Mouse (Mus musculus): ENCODE results near the gene Tex19.1.
"Not testable (repeated sequence)": the region's sequence is repeated elsewhere in the genome, so short reads cannot be mapped to it uniquely, and the experiment has no call there.

Gene Tex19.1

DNA sequence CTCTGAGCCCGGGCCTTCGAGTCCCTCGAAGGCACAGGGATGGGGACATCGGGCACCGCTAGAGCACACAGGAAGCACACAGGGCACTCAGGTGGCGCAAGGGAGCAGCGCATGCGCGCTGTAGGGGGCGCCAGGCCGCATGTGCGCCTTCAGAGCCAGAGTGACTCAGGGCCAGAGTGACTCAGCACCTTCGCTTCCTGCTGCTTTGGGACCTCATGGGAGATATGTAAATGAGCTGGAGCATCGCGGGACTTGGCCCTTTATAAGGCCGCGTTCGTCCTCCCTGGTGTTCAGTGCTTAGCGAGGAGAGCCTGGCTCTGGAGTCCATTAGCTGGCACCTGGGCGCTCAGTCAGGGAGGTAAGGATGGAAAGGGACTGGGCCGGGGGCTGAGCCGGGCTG lies at the start of gene Tex19.1:
TSS of gene Tex19.1 (plus strand) at position 279 of the 400 bp plus-strand sequence.
- no peak for DNase-seq (ENCODE audit: low read depth, low spot score)
- no peaks in the 10 kb centered on the region for H3K27me3 ChIP-seq (ENCODE audit: control insufficient read depth, insufficient read depth, low read length, poor library complexity, severe bottlenecking)
- H3K36me3 ChIP-seq (ENCODE audit: control insufficient read depth, insufficient read depth, low read length, poor library complexity, severe bottlenecking) = no peaks in the 10 kb centered on the region

DNA sequence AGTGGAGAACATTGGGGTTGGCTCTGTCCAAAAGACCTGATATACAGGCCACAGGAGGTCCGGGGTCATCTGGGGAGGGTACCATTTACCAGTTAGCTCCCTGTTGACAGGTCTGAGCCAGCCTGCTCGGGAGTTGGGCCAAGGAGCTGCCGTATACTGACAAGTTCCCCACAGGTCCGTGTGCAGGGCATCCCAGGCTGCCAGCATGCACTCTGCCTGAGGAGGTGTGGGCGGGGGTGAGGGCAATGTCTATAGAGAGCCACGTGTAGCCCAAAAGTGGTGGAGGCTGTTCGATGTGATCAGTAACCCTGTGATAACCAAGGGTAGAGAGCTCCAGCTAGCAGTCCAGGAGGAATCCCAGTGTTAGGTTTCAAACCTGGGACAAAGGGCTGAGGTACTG lies 46.2 kb upstream of the Tex19.1 start:
- no peak for DNase-seq (ENCODE audit: low read depth, low spot score)
- no peaks in the 10 kb centered on the region for H3K27me3 ChIP-seq (ENCODE audit: control insufficient read depth, insufficient read depth, low read length, poor library complexity, severe bottlenecking)

DNA sequence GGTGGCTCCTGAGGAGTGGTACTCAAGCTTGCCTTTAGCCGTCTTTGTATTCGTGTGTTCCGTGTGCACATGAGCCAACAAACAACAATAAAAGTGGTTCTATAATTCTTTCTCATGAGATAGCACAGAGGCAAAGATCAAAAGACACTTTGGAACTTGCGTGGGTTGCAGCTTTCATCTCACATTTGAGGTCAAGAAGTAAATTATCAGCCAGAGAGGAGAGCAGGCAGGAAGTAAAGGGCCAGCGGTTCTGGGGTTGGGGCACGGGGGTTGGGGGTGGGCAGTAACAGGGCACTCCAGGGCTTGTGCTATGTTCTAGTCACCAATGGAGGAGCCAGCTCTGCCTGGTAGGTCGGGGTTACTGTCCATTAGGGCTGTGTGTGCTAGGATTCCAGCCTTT lies 45.3 kb upstream of the Tex19.1 start:
- DNase-seq (ENCODE audit: low read depth, low spot score) = no peak
- no peaks in the 10 kb centered on the region for H3K27me3 ChIP-seq (ENCODE audit: control insufficient read depth, insufficient read depth, low read length, poor library complexity, severe bottlenecking)
- no peaks in the 10 kb centered on the region for H3K36me3 ChIP-seq (ENCODE audit: control insufficient read depth, insufficient read depth, low read length, poor library complexity, severe bottlenecking)

More for the DNA sequence above, 46.2 kb upstream of the Tex19.1 start:
- no peaks in the 10 kb centered on the region for H3K36me3 ChIP-seq (ENCODE audit: control insufficient read depth, insufficient read depth, low read length, poor library complexity, severe bottlenecking)

DNA sequence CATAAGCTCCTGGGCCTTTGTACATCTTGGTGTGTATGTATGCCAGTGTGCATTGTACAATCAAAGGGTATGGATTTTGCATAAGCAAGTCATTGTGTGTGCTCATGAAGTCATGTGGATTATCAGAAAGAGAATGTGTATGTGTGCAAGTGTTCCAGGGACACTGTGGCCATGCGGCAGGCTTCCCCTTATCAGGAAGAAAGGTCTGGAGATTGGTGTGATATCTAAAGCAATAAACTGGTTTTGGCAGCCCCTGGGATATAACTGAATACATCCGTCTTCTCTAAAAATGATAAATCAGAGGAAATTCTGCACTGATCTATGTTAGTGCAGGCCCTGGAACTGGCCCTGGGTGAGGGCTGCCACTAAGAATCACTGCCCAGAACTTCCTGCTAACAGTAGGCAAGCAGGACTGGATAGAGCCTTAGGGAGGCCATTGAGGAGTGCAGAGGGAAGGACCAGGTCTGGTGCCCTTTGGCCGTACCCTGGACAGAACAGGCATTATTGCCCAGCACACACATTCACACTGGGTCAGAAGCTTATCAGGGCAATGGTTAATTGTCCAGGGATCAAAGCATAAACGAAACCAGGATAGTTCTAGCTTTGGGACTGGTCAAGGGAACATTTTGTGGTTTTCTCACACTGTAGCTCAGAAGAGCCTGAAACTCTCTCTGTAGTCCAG lies 44.7 kb upstream of the Tex19.1 start:
- Histone ChIP-seq H3K27me3 (ENCODE audit: control insufficient read depth, insufficient read depth, low read length, poor library complexity, severe bottlenecking) (no peaks in the 10 kb centered on the region), H3K36me3 (ENCODE audit: control insufficient read depth, insufficient read depth, low read length, poor library complexity, severe bottlenecking) (no peaks in the 10 kb centered on the region)
- no peak for DNase-seq (ENCODE audit: low read depth, low spot score)

DNA sequence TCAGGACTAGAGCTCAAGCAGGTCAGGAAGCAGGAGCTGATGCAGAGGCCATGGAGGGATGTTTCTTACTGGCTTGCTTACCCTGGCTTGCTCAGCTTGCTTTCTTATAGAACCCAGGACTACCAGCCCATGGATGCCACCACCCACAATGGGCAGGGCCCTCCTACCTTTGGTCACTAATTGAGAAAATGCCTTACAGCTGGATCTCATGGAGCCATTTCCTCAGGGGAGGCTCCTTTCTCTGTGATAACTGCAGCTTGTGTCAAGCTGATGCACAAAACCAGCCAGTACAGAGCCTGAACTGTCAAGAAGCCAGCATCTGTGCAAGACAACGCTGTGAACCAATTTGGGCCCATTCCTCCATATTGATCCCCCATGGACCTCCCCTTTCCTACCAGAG lies 38.7 kb upstream of the Tex19.1 start:
- not testable (repeated sequence) for DNase-seq (ENCODE audit: low read depth, low spot score); H3K36me3 ChIP-seq (ENCODE audit: control insufficient read depth, insufficient read depth, low read length, poor library complexity, severe bottlenecking); H3K27me3 ChIP-seq (ENCODE audit: control insufficient read depth, insufficient read depth, low read length, poor library complexity, severe bottlenecking)

DNA sequence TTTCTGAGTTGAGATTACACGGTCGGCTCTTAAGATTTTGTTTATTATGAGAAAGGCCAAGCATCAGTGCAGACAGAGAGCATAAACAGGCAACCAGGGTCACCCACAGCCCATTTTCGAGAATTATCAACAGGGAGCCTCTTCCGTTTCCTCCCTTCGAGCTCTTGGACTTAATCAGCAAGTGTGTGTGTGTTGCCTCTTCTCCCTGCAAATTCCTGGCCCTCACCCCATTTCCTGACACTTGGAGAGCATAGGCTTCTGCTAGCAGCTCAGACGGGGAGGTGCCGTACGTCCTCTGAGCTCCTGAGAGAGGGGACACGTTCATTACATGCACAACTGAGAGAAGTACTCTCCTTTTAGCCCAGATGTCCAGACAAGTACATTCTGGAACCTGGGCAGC lies 37.9 kb upstream of the Tex19.1 start:
- Histone ChIP-seq H3K36me3 (ENCODE audit: control insufficient read depth, insufficient read depth, low read length, poor library complexity, severe bottlenecking) (no peaks in the 10 kb centered on the region), H3K27me3 (ENCODE audit: control insufficient read depth, insufficient read depth, low read length, poor library complexity, severe bottlenecking) (no peaks in the 10 kb centered on the region)
- DNase-seq (ENCODE audit: low read depth, low spot score) = no peak

DNA sequence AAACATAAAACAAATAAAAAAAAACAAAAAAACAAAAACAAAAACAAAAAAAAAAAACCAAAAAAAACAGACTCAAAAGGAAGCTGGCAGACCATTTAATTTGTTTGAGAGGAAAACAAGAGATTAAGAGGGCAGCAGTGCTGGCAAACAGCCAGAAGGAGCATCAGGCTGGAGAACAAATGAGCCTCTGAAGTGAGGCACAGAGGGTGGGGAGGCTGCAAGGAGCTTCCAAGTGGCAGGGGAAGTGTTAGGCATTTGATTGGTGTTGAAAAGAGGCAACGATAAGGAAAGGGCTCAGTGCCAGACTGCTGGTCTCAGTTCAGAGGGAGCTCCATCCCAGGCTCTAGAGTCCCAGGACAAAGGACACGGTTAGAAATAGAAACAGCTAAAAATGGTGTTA lies 36.0 kb upstream of the Tex19.1 start:
- no peak for DNase-seq (ENCODE audit: low read depth, low spot score)
- H3K27me3 ChIP-seq (ENCODE audit: control insufficient read depth, insufficient read depth, low read length, poor library complexity, severe bottlenecking) = no peaks in the 10 kb centered on the region

DNA sequence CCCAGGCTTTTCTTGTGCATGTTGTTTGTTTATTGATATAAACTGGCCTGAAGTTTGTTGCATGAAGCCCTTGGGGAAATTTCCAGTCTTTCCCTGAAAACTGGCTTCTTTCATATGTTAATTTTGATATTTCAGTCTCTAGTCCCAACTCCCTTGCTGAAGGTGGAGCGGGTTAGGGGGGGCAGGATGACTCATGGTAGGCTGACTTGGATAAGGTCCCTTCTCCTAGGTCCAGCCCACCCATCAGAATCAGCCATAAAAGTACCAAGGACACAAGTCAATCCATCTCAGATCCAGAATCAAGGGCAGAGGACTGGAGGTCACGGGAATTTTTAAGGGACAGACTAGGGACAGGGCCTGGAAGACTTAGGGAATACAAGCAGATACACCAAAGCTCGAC lies 34.9 kb upstream of the Tex19.1 start:
- DNase-seq (ENCODE audit: low read depth, low spot score) = no peak
- H3K27me3 ChIP-seq (ENCODE audit: control insufficient read depth, insufficient read depth, low read length, poor library complexity, severe bottlenecking) = no peaks in the 10 kb centered on the region
- no peaks in the 10 kb centered on the region for H3K36me3 ChIP-seq (ENCODE audit: control insufficient read depth, insufficient read depth, low read length, poor library complexity, severe bottlenecking)

More for the DNA sequence above, 36.0 kb upstream of the Tex19.1 start:
- no peaks in the 10 kb centered on the region for H3K36me3 ChIP-seq (ENCODE audit: control insufficient read depth, insufficient read depth, low read length, poor library complexity, severe bottlenecking)

DNA sequence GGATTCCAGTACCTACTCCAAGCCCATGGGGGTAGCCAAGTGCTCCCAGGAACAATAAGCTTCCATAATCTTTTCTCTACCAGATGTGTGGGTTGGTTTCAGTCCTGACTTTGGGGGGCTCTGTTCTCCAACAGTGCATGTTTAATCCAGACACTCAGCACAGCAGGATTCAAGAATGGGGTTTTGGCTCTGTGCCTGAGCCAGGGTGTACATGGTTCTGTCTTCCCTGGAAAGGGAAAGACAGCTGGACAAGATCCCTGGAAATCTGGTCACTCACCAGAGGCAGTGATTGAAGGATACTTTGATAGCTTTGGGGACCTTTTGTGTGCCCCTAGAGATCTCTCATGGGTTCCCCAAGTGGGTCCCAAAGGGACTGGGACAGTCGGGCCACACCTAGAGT lies 34.3 kb upstream of the Tex19.1 start:
- Histone ChIP-seq H3K27me3 (ENCODE audit: control insufficient read depth, insufficient read depth, low read length, poor library complexity, severe bottlenecking) (no peaks in the 10 kb centered on the region), H3K36me3 (ENCODE audit: control insufficient read depth, insufficient read depth, low read length, poor library complexity, severe bottlenecking) (no peaks in the 10 kb centered on the region)
- no peak for DNase-seq (ENCODE audit: low read depth, low spot score)

DNA sequence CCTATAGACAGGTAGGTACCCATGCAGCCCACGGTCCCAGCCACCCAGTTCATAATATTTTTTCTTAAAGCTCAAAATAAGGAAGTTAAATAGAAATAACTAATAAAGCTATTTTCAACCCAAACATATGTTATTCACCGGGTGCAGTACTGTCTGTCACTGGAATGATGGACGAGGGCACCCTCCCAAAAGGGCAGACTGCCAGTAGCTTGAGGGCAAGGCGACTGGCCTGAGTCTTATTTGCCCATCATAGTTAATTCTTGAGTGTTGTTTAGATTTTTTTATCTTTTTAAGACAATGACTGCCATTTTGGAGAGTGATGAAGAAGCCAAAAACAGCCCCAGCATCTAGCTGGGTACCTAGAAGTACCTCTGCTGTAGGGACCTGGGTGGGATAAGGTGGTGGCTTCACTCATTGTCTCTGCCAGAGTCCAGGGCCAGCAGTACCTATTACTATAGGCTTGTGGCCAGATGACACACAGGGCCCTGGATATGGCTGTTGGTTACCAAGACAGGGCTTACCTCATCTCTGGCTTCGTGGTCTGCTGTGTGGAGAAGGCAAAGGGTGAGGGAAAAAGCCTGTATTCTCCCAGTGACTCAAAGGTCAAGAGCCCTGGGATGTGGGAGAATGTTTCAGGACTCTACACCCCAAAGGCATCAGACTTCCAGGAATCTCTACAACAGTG lies 33.7 kb upstream of the Tex19.1 start:
- no peaks in the 10 kb centered on the region for H3K36me3 ChIP-seq (ENCODE audit: control insufficient read depth, insufficient read depth, low read length, poor library complexity, severe bottlenecking)
- no peak for DNase-seq (ENCODE audit: low read depth, low spot score)
- H3K27me3 ChIP-seq (ENCODE audit: control insufficient read depth, insufficient read depth, low read length, poor library complexity, severe bottlenecking) = no peaks in the 10 kb centered on the region

DNA sequence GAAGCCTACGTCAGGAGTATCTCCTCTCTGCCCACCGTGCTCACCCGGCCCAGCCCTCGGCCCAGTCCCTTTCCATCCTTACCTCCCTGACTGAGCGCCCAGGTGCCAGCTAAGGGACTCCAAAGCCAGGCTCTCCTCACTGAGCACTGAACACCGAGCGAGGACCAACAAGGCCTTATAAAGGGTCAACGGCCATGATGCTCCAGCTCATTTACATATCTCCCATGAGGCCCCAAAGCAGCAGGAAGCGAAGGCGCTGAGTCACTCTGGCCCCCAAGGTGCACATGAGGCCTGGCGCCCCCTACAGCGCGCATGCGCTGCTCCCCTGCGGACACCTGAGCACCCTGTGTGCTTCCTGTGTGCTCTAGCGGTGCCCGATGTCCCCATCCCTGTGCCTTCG lies 27.8 kb upstream of the Tex19.1 start:
- no peak for DNase-seq (ENCODE audit: low read depth, low spot score)

DNA sequence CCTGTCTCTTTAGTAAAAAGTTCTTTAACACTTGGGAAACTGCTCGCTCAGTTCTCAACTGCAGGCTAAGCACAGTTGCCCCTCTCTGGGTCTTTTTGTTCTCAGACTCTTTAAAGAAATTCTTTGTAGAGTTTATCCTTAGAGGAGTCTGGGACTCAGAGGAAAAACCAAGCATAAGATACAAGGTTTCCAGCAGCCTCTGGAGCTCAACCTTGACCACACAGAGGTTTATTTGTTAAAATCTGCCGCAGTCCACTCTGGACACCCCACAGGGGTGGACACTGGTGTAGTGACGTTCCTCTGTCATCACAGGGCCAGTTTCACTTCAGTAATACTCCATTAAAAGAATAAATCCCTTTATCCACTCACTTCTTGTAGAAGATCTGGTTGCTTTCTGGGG lies 27.4 kb upstream of the Tex19.1 start, which contains the start of gene Tex19.2:
TSS of gene Tex19.2 (minus strand) at position 101 of the 400 bp plus-strand sequence.
- no peaks in the 10 kb centered on the region for H3K27me3 ChIP-seq (ENCODE audit: control insufficient read depth, insufficient read depth, low read length, poor library complexity, severe bottlenecking)
- DNase-seq (ENCODE audit: low read depth, low spot score) = no peak
- no peaks in the 10 kb centered on the region for H3K36me3 ChIP-seq (ENCODE audit: control insufficient read depth, insufficient read depth, low read length, poor library complexity, severe bottlenecking)

More for the DNA sequence above, 27.8 kb upstream of the Tex19.1 start:
- H3K36me3 ChIP-seq (ENCODE audit: control insufficient read depth, insufficient read depth, low read length, poor library complexity, severe bottlenecking) = no peaks in the 10 kb centered on the region
- no peaks in the 10 kb centered on the region for H3K27me3 ChIP-seq (ENCODE audit: control insufficient read depth, insufficient read depth, low read length, poor library complexity, severe bottlenecking)

DNA sequence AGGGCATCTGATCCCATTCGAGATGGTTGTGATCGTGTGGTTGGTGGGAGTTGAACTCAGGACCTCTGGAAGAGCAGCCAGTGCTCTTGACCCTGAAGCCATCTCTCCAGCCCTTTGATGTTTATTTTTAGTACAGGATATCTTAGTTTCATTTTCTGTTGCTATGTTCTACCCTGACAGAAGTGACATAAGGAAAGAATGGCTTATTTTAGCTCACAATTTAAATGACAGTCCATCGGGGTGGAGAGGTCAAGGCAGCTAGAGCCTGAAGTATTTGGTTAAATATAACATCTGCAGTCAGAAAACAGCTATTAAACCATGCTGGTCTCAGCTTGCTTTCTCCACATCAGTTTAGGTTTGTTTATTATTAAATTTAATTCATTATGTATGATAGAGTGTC lies 24.8 kb upstream of the Tex19.1 start:
- Histone ChIP-seq H3K36me3 (ENCODE audit: control insufficient read depth, insufficient read depth, low read length, poor library complexity, severe bottlenecking) (no peaks in the 10 kb centered on the region), H3K27me3 (ENCODE audit: control insufficient read depth, insufficient read depth, low read length, poor library complexity, severe bottlenecking) (no peaks in the 10 kb centered on the region)
- no peak for DNase-seq (ENCODE audit: low read depth, low spot score)

DNA sequence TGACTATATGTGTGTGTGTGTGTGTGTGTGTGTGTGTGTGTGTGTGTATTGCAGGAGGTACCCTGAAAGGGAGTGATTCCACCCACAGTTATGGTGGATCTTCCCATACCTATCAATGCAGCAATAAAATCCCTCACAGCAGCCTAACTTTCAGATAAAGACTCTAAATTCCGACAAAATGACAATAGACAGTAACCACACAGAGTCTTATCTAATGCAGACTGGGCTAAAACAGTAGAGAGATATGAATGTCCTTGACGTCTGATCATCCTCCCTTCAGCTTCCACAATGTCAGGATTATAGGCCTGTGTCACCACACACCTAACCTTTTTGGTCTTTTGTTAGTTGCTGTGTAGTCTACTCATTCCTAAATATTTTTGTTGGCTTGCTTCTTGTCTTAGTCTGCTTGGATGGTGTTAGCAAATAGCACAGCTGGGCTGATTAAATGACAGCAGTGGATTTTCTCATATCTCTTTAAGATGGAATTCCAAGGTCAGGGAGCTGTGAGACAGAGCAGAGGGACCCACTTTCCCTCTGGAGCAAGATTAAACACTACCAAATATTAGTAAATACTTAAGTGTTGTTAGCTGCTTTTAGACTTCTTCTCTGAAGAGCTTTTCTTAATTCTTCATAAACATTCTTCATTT lies 23.8 kb upstream of the Tex19.1 start:
- no peaks in the 10 kb centered on the region for H3K27me3 ChIP-seq (ENCODE audit: control insufficient read depth, insufficient read depth, low read length, poor library complexity, severe bottlenecking)
- H3K36me3 ChIP-seq (ENCODE audit: control insufficient read depth, insufficient read depth, low read length, poor library complexity, severe bottlenecking) = no peaks in the 10 kb centered on the region
- DNase-seq (ENCODE audit: low read depth, low spot score) = no peak

DNA sequence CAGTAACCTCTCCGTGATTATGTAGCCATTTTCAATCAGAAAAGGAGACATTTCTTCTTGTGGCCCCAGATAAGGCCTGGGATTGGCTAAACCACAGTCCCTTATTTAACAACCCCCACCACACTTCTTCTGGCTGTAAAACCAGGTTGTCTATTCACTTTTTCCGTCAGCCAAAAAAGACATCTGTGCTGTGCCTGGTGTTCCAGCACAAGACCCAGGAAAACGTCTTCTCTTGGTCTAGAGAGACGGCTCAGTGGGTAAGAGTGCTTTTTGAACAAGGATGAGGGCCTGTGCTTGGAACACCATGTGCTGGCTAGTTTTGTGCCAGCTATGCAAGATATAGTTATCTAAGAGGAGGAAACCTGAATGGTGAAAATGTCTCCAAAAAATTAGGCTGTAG lies 22.5 kb upstream of the Tex19.1 start:
- H3K36me3 ChIP-seq (ENCODE audit: control insufficient read depth, insufficient read depth, low read length, poor library complexity, severe bottlenecking) = no peaks in the 10 kb centered on the region
- DNase-seq (ENCODE audit: low read depth, low spot score) = no peak
- H3K27me3 ChIP-seq (ENCODE audit: control insufficient read depth, insufficient read depth, low read length, poor library complexity, severe bottlenecking) = no peaks in the 10 kb centered on the region
